Mouse (Mus musculus) spleen, adult 2 months (tissue): ENCODE data around the gene Tanc1.

Experiments used
- CTCF ChIP-seq: fragments of 200-500 bp; IDR thresholded peaks from 2 replicates; pipeline ENCODE4 v1.5.1; 2011; ENCODE audit warnings: mild to moderate bottlenecking, inconsistent platforms; ENCODE audit not compliant: insufficient read depth, insufficient read length, insufficient replicate concordance; ENCODE audit errors: extremely low read depth
- POLR2A ChIP-seq: fragments of 200-500 bp; IDR thresholded peaks from 2 replicates; pipeline ENCODE4 v1.6.1; 2011; ENCODE audit warnings: low read depth, low read length, inconsistent platforms

DNA sequence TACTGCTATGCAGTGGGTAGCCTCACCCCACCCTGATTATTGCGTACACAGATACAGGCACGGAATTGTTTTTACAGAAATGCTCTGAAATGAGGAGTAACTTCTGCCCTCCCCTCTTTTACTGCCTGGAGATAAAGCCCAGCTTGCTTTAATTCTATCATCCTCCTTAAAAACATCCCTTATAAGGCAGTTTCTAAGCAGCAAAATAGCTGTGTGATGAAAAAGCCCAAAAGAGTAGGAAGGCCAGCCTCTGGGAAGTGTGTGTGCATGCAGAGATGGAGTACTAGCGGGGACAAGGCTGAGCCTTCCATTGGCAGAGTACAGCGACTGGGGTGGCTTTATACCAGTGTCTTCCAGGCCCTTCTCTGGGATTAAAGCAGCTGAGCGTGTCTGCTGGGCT is 140.9 kb downstream of the Tanc1 start:
- no peak for TF ChIP-seq CTCF
- TF ChIP-seq POLR2A: no peak
